Mouse (Mus musculus) spleen, adult 2 months (tissue): ENCODE measurements at regions not wholly inside any gene's neighbourhood (a gene's known extent, or its start where the extent isn't known, plus 50 kb on each side); places are given as distances from the start of the nearest gene placed in this dataset.

Experiments used
- CTCF ChIP-seq: fragments of 200-500 bp; IDR thresholded peaks from 2 replicates; pipeline ENCODE4 v1.5.1; 2011; ENCODE audit warnings: mild to moderate bottlenecking, inconsistent platforms; ENCODE audit not compliant: insufficient read depth, insufficient read length, insufficient replicate concordance; ENCODE audit errors: extremely low read depth
- POLR2A ChIP-seq: fragments of 200-500 bp; IDR thresholded peaks from 2 replicates; pipeline ENCODE4 v1.6.1; 2011; ENCODE audit warnings: low read depth, low read length, inconsistent platforms

DNA sequence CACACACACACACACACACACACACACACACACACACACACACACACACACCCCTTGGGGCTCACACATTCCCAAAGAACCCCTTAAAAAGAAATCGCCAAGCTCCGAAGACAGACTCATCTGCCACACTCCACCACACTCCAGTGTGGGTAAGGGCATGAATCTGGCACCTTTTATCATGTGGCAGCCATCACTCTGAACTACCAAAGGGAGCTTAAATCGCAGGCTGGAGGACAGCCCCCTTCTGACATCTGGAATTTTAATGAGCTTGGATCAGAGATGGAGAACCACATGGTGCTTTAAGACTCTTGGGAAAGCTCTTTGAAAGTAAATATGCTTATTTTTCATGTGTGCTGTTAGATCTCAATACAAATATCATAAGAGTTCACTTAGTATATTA is 462.5 kb upstream of the Gm10131 start:
- TF ChIP-seq CTCF (no peak), POLR2A (no peak)
